Mouse (Mus musculus) layer of hippocampus, adult 9-10 months (tissue): ENCODE results near the gene Capsl.

Experiments
- DNase-seq: peaks from one replicate; pipeline ENCODE4 v3.0.0; 2022; ENCODE audit warnings: low spot score

Gene Capsl

GRCm38 (mm10) chr15:9435534-9436180, at the start of gene Capsl:
Capsl (plus strand) TSS chr15:9436028.
- peak; percentile 47 for DNase-seq

DNA sequence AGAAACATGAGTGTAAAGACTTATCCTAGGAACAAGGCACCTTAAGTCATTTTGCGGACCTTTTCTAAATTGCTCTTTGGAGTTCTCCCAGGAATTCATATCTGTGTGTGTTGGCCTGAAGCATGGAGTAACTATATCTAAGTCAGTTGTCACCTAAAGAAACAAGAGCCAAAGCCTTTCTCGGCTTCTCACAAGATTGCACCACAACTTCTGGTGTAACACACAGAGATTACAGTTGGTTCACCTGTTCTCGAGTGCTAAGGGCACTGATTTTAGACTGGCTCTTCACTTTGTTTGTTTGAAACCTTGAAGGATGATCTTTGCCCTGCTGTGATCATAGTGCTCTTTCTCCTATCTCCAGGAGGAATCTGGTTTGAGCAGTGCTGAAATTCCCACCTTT, 26.4 kb upstream of the Capsl start:
- no peak for DNase-seq

- no peak for DNase-seq
Observed at GRCm38 (mm10) chr15:9421163-9421562, 14.7 kb upstream of the Capsl start.

GRCm38 (mm10) chr15:9427849-9428248, 8.0 kb upstream of the Capsl start:
- no peak for DNase-seq

DNA sequence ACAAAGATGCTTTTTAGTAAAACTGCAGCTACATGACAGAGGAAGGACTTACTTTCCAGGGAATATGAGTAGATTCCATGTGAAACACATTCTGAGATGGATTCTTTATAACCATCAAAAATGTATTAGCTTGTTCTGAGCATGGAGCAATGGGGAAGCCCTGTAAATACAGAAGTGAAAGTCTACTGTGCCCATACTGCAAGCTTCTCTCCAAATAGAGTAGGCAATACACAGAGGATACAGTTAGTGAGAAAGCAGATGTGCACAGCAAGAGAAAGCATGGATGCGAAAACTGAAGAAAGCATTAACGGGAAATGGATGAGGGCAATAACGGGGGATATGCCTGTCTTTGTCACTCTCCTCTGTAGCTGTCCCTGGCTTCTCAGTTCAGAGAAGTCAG, 6.0 kb upstream of the Capsl start:
- no peak for DNase-seq

GRCm38 (mm10) chr15:9451999-9452398, 16.2 kb downstream of the Capsl start:
- no peak for DNase-seq

- no peak for DNase-seq
Observed at GRCm38 (mm10) chr15:9452842-9453241, 17.0 kb downstream of the Capsl start.

GRCm38 (mm10) chr15:9454198-9454597, 18.4 kb downstream of the Capsl start:
- DNase-seq, result no peak

GRCm38 (mm10) chr15:9455241-9455640, 19.4 kb downstream of the Capsl start:
- no peak for DNase-seq

GRCm38 (mm10) chr15:9463521-9464027, 27.7 kb downstream of the Capsl start:
- DNase-seq, result no peak

- no peak for DNase-seq
Observed at GRCm38 (mm10) chr15:9464039-9464438, 28.2 kb downstream of the Capsl start.

GRCm38 (mm10) chr15:9471053-9471685, 35.3 kb downstream of the Capsl start:
- DNase-seq, result no peak

DNA sequence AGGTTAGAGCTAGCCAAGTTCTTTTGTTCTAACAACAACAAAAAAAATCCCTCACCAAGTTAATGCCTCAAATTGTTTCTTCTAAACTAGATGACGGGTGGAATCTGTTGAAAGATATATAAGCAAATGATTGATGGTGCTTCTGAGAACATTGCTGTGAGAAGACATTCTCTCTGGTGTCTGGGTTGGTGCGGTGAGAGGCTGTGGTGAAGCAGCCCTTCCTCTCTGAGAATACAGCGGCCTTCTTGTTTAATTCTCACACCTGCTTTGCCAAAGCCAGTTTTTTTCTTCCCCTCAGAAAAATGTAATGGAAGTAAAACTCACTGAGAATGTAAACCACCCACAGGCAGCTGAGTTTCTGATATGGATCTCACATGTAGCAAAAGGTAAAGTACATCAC, 36.3 kb downstream of the Capsl start:
- no peak for DNase-seq

DNA sequence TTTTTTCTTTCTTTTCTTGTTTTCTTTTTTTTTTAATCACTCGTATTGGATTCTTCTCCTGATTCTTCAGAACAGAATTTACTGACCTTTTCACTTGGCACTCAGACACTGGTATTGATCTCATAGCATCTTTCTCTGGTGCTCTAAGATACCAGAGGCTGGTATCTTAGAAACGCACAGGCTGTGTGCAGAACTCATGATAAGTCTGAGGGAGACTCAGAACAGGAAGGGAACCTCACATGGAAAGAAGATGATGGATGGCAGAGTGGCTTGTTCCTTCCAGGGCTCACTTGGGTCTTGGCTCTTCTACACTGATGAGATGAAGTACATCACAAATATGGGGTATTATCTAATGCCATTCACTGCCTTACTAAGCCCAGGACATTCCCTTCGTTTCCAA, 36.8 kb downstream of the Capsl start:
- DNase-seq, result no peak

- DNase-seq, result no peak
Observed at GRCm38 (mm10) chr15:9473188-9473587, 37.4 kb downstream of the Capsl start.

DNA sequence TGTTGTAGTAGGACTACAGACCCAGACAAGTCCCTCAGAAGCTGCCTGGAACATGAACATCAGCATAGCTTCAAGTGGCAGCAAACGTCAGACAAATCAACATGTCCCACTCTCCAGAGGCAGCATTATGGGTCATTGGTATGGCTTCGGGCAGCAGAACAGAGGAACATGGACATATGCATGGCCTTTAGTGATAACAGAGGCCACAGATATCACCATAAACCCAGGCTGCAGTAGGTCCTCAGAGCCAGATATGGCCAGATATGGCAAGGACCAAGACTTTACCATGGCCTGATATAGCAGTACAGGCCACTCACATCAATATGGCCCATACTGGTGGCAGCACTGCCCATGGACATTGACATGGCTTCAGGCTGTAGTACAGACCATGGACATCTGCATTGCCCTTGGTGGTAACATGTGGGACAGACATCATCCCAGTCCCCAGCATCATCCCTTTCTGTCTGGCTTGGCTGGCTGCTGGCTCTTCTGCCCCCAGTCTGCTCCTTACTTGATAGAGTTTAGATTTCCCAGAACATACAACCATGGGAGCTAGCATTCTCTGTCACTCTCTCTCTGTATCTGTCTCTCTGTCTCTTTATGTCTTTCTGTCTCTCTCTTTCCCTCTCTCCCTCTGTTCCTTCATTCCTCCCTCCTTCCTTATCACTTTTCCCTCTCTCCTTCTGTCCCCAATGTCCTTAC, 53.7 kb downstream of the Capsl start:
- no peak for DNase-seq

GRCm38 (mm10) chr15:9492077-9492476, 56.2 kb downstream of the Capsl start:
- DNase-seq, result no peak
